Mouse (Mus musculus): ENCODE results near the gene Git2.

Git2 gene

GRCm38 (mm10) chr5:114797253-114797652 is 21.9 kb upstream of the Git2 start:
- in situ Hi-C loops (cut with MboI; ENCODE audit: low sequenced_read_pairs) = no loop called here

- in situ Hi-C loops (cut with MboI; ENCODE audit: low sequenced_read_pairs) = no loop called here
Measured at GRCm38 (mm10) chr5:114796299-114797012, 21.1 kb upstream of the Git2 start.

GRCm38 (mm10) chr5:114795653-114796052 is 20.3 kb upstream of the Git2 start:
- in situ Hi-C loops (cut with MboI; ENCODE audit: low sequenced_read_pairs) = no loop called here

- in situ Hi-C loops (cut with MboI; ENCODE audit: low sequenced_read_pairs) = no loop called here
Measured at GRCm38 (mm10) chr5:114795231-114795630, 19.9 kb upstream of the Git2 start.

GRCm38 (mm10) chr5:114794609-114795008 is 19.3 kb upstream of the Git2 start:
- in situ Hi-C loops (cut with MboI; ENCODE audit: low sequenced_read_pairs) = no loop called here

- in situ Hi-C loops (cut with MboI; ENCODE audit: low sequenced_read_pairs) = no loop called here
Measured at GRCm38 (mm10) chr5:114793317-114793716, 18.0 kb upstream of the Git2 start.

GRCm38 (mm10) chr5:114785196-114785595 is 9.9 kb upstream of the Git2 start:
- in situ Hi-C loops (cut with MboI; ENCODE audit: low sequenced_read_pairs) = no loop called here

- in situ Hi-C loops (cut with MboI; ENCODE audit: low sequenced_read_pairs) = no loop called here
Measured at GRCm38 (mm10) chr5:114784622-114785165, 9.4 kb upstream of the Git2 start.

GRCm38 (mm10) chr5:114783405-114784163 is 8.3 kb upstream of the Git2 start:
- in situ Hi-C loops (cut with MboI; ENCODE audit: low sequenced_read_pairs) = no loop called here

- in situ Hi-C loops (cut with MboI; ENCODE audit: low sequenced_read_pairs) = no loop called here
Measured at GRCm38 (mm10) chr5:114782991-114783390, 7.7 kb upstream of the Git2 start.

- in situ Hi-C loops (cut with MboI; ENCODE audit: low sequenced_read_pairs) = no loop called here
Measured at GRCm38 (mm10) chr5:114780912-114781311, 5.6 kb upstream of the Git2 start.

- in situ Hi-C loops (cut with MboI; ENCODE audit: low sequenced_read_pairs) = no loop called here
Measured at GRCm38 (mm10) chr5:114779956-114780489, 4.7 kb upstream of the Git2 start.

GRCm38 (mm10) chr5:114776174-114776573 is 857 bp upstream of the Git2 start:
- in situ Hi-C loops (cut with MboI; ENCODE audit: low sequenced_read_pairs) = no loop called here

GRCm38 (mm10) chr5:114774403-114775051 is 790 bp downstream of the Git2 start, which contains the start of gene Ankrd13a:
Gene Ankrd13a (plus strand): TSS chr5:114774677.
- in situ Hi-C loops (cut with MboI; ENCODE audit: low sequenced_read_pairs) = no loop called here

GRCm38 (mm10) chr5:114773780-114774179 is 1.5 kb downstream of the Git2 start:
- in situ Hi-C loops (cut with MboI; ENCODE audit: low sequenced_read_pairs) = no loop called here

GRCm38 (mm10) chr5:114773211-114773710 is 2.1 kb downstream of the Git2 start:
- in situ Hi-C loops (cut with MboI; ENCODE audit: low sequenced_read_pairs) = no loop called here

GRCm38 (mm10) chr5:114772456-114773203 is 2.7 kb downstream of the Git2 start:
- in situ Hi-C loops (cut with MboI; ENCODE audit: low sequenced_read_pairs) = no loop called here

- in situ Hi-C loops (cut with MboI; ENCODE audit: low sequenced_read_pairs) = no loop called here
Measured at GRCm38 (mm10) chr5:114771796-114772195, 3.5 kb downstream of the Git2 start.

- in situ Hi-C loops (cut with MboI; ENCODE audit: low sequenced_read_pairs) = no loop called here
Measured at GRCm38 (mm10) chr5:114769786-114770185, 5.5 kb downstream of the Git2 start.

GRCm38 (mm10) chr5:114767185-114767584 is 8.1 kb downstream of the Git2 start:
- in situ Hi-C loops (cut with MboI; ENCODE audit: low sequenced_read_pairs) = no loop called here
